Mouse (Mus musculus): ENCODE results near the gene Samd14.

Samd14 gene

GRCm38 (mm10) chr11:95074694-95075093, 65.0 kb downstream of the Samd14 start:
- no peak for DNase-seq (ENCODE audit: low spot score)

GRCm38 (mm10) chr11:95075197-95076040, 65.7 kb downstream of the Samd14 start:
- no peak for DNase-seq (ENCODE audit: low spot score)

Data from c-Kit-positive CD71-positive TER-119-positive erythroid progenitor cells, embryonic 14.5 days (primary cell).